Mouse (Mus musculus): ENCODE measurements around the gene Bcl7a. TPM values are rescaled to one million over a fixed set of nuclear protein-coding genes. Genes with fewer than 3 reads are reported as not detected.

Bcl7a gene
- polyA plus RNA-seq (2014; fragmentation: Nextera tagmentation; extraction: Ambion mirVana) = 12.1 and 12.8 TPM in 2 replicates

DNA sequence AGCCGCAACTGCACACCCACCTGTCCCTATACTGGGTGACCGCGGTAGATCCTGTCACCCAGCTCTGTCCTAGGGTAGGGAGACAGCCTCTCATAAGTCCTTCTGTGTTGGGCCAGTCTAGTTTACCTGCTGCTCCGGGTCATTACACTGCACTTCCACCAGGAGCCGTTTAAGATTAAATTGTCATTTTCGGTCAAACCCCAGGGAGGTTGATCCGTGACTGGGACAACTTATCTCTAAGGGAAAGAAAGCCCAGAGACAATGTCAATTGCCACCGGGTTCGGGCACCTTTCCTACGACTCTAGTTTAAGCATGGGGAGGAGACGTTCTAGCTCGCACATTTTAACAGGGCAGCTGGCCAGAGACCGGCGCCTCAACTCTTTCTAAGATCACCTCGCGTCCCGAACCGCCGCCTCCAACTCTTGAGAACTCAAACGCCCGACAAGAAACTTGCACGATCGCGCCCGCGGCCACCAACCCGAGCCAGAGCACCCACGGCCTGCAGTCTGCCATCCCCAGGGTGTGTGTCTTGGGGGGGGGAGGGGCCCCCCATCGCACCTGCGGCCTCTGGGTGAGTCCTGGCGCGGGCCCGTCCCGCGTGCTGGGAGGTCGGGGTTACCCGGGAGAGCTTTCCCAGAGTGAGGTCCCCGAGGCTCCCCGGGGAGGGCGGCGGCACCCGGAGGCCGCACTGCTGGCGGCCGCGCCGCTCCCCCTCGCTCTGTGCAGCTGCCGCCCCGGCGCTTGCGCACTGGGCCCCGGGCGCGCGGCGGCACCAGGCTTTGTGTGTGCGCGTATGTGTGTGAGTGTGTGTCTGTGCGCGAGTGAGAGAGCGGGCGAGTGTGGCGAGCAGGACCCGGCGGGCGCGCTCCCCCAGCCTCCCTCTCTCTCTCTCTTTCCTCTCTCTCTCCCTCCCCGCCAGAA lies at the start of gene Bcl7a:
Gene Bcl7a, plus strand, starts transcription at position 128 of the 921 bp plus-strand sequence.
- peak within 1 kb of the TSS; percentile 98 to 99 for H3K27ac ChIP-seq (replicated peaks in 1 of 2; ENCODE audit: control insufficient read depth in 1 of 2, insufficient read depth in 1 of 2, low read depth in 2 of 2, low read length in 2 of 2)
- peak; percentile 69 for ATAC-seq (ENCODE audit: insufficient number of reproducible peaks, insufficient read depth, low FRiP score, low read depth)
- peaks cover 18 to 24% of the 10 kb centered on the region in 2 experiments for H3K4me1 ChIP-seq (ENCODE audit: control insufficient read depth in 2 of 2, insufficient read depth in 2 of 2, low read length in 2 of 2)
- peak within 1 kb of the TSS; percentile 92 for H3K4me2 ChIP-seq (ENCODE audit: low read length)
- H3K4me3 ChIP-seq (ENCODE audit: control insufficient read depth in 1 of 2, insufficient read depth in 1 of 2, low read depth in 1 of 2, low read length in 2 of 2) = peak within 1 kb of the TSS; percentile 91 to 99
- WGBS = 1% methylated on average over 59 of the region's 69 CpGs
- no peaks in the 10 kb centered on the region for H3K27me3 ChIP-seq (ENCODE audit: control insufficient read depth, insufficient read depth, low read length)
- H3K9ac ChIP-seq (ENCODE audit: low read length) = peak within 1 kb of the TSS; percentile 96
- no peaks in the 10 kb centered on the region for H3K9me3 ChIP-seq (ENCODE audit: control insufficient read depth, low read length)
- H3K36me3 ChIP-seq (ENCODE audit: control insufficient read depth, insufficient read depth, low read length) = no peaks in the 10 kb centered on the region

- Histone ChIP-seq H3K36me3 (ENCODE audit: control insufficient read depth, insufficient read depth, low read length) (no peaks in the 10 kb centered on the region), H3K4me1 (ENCODE audit: control insufficient read depth in 2 of 2, insufficient read depth in 2 of 2, low read length in 2 of 2) (peaks cover 0 to 7% of the 10 kb centered on the region in 2 experiments; a peak in 1 of 4 replicates), H3K9me3 (ENCODE audit: control insufficient read depth, low read length) (no peaks in the 10 kb centered on the region), H3K27me3 (ENCODE audit: control insufficient read depth, insufficient read depth, low read length) (no peaks in the 10 kb centered on the region), H3K4me2 (ENCODE audit: low read length) (no peak overlapping the region), H3K9ac (ENCODE audit: low read length) (no peak overlapping the region), H3K27ac (replicated peaks in 1 of 2; ENCODE audit: control insufficient read depth in 1 of 2, insufficient read depth in 1 of 2, low read depth in 2 of 2, low read length in 2 of 2) (no peak overlapping the region), H3K4me3 (ENCODE audit: control insufficient read depth in 1 of 2, insufficient read depth in 1 of 2, low read depth in 1 of 2, low read length in 2 of 2) (no peak overlapping the region)
- WGBS = 90% methylated on average over 9 of the region's 9 CpGs
- no peak for ATAC-seq (ENCODE audit: insufficient number of reproducible peaks, insufficient read depth, low FRiP score, low read depth)
Observed at GRCm38 (mm10) chr5:123294653-123295052, 49.0 kb upstream of the Bcl7a start.

DNA sequence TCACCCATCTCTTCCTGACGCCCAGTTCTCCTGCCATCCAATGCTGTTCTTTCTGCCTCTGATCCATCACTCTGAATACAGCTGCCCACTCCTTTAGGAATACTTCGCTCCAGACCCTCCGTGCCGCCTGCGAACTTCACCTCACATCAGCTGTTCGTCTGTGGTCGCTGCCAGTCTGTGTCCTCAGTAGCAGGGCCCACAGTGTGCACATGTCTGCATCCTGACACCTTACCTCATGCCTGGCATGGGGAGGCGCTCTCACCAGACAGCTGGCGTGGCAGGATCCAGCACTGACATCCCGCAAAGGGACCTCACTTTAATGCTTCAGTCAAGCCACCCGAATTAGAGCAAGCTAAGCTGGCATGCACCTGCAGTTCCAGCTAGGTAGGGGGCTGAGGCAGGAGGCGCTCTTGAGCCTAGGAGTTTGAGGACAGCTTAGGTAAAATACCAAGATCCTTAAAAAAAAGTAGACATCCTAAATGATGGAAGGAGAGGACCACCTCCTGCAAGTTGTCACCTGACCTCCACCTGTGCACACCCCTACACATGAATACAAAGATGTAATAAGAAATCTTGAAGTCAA lies 47.3 kb upstream of the Bcl7a start:
- no peaks in the 10 kb centered on the region for H3K9me3 ChIP-seq (ENCODE audit: control insufficient read depth, low read length)
- no peak overlapping the region for H3K4me2 ChIP-seq (ENCODE audit: low read length)
- H3K27ac ChIP-seq (replicated peaks in 1 of 2; ENCODE audit: control insufficient read depth in 1 of 2, insufficient read depth in 1 of 2, low read depth in 2 of 2, low read length in 2 of 2) = no peak overlapping the region
- H3K4me3 ChIP-seq (ENCODE audit: control insufficient read depth in 1 of 2, insufficient read depth in 1 of 2, low read depth in 1 of 2, low read length in 2 of 2) = no peak overlapping the region
- no peak overlapping the region for H3K9ac ChIP-seq (ENCODE audit: low read length)
- no peaks in the 10 kb centered on the region for H3K36me3 ChIP-seq (ENCODE audit: control insufficient read depth, insufficient read depth, low read length)
- no peaks in the 10 kb centered on the region for H3K27me3 ChIP-seq (ENCODE audit: control insufficient read depth, insufficient read depth, low read length)
- no peak for ATAC-seq (ENCODE audit: insufficient number of reproducible peaks, insufficient read depth, low FRiP score, low read depth)
- H3K4me1 ChIP-seq (ENCODE audit: control insufficient read depth in 2 of 2, insufficient read depth in 2 of 2, low read length in 2 of 2) = peaks cover 11 to 13% of the 10 kb centered on the region in 2 experiments; a peak in 3 of 4 replicates
- WGBS = 65% methylated on average over 12 of the region's 12 CpGs

- H3K4me1 ChIP-seq (ENCODE audit: control insufficient read depth in 2 of 2, insufficient read depth in 2 of 2, low read length in 2 of 2) = peaks cover 19 to 20% of the 10 kb centered on the region in 2 experiments
- no peak overlapping the region for H3K4me2 ChIP-seq (ENCODE audit: low read length)
- no peaks in the 10 kb centered on the region for H3K27me3 ChIP-seq (ENCODE audit: control insufficient read depth, insufficient read depth, low read length)
- ATAC-seq (ENCODE audit: insufficient number of reproducible peaks, insufficient read depth, low FRiP score, low read depth) = no peak; the same call in 1 of the 2 replicates
- H3K36me3 ChIP-seq (ENCODE audit: control insufficient read depth, insufficient read depth, low read length) = no peaks in the 10 kb centered on the region
- no peak overlapping the region for H3K27ac ChIP-seq (replicated peaks in 1 of 2; ENCODE audit: control insufficient read depth in 1 of 2, insufficient read depth in 1 of 2, low read depth in 2 of 2, low read length in 2 of 2)
- H3K9ac ChIP-seq (ENCODE audit: low read length) = no peak overlapping the region
- no peaks in the 10 kb centered on the region for H3K9me3 ChIP-seq (ENCODE audit: control insufficient read depth, low read length)
- H3K4me3 ChIP-seq (ENCODE audit: control insufficient read depth in 1 of 2, insufficient read depth in 1 of 2, low read depth in 1 of 2, low read length in 2 of 2) = no peak overlapping the region
- WGBS = 48% methylated on average over 23 of the region's 23 CpGs
Observed at GRCm38 (mm10) chr5:123296972-123297754, 46.5 kb upstream of the Bcl7a start.

GRCm38 (mm10) chr5:123297830-123298229 lies 45.8 kb upstream of the Bcl7a start:
- H3K27ac ChIP-seq (replicated peaks in 1 of 2; ENCODE audit: control insufficient read depth in 1 of 2, insufficient read depth in 1 of 2, low read depth in 2 of 2, low read length in 2 of 2) = no peak overlapping the region
- H3K36me3 ChIP-seq (ENCODE audit: control insufficient read depth, insufficient read depth, low read length) = no peaks in the 10 kb centered on the region
- no peak for ATAC-seq (ENCODE audit: insufficient number of reproducible peaks, insufficient read depth, low FRiP score, low read depth)
- H3K9me3 ChIP-seq (ENCODE audit: control insufficient read depth, low read length) = no peaks in the 10 kb centered on the region
- peaks cover 26% of the 10 kb centered on the region in 2 experiments for H3K4me1 ChIP-seq (ENCODE audit: control insufficient read depth in 2 of 2, insufficient read depth in 2 of 2, low read length in 2 of 2)
- no peaks in the 10 kb centered on the region for H3K27me3 ChIP-seq (ENCODE audit: control insufficient read depth, insufficient read depth, low read length)
- no peak overlapping the region for H3K4me2 ChIP-seq (ENCODE audit: low read length)
- WGBS = 65% methylated on average over 7 of the region's 7 CpGs
- no peak overlapping the region for H3K9ac ChIP-seq (ENCODE audit: low read length)
- H3K4me3 ChIP-seq (ENCODE audit: control insufficient read depth in 1 of 2, insufficient read depth in 1 of 2, low read depth in 1 of 2, low read length in 2 of 2) = no peak overlapping the region

GRCm38 (mm10) chr5:123298526-123298925 lies 45.1 kb upstream of the Bcl7a start:
- no peaks in the 10 kb centered on the region for H3K9me3 ChIP-seq (ENCODE audit: control insufficient read depth, low read length)
- WGBS = 88% methylated on average over 6 of the region's 6 CpGs
- no peaks in the 10 kb centered on the region for H3K27me3 ChIP-seq (ENCODE audit: control insufficient read depth, insufficient read depth, low read length)
- H3K9ac ChIP-seq (ENCODE audit: low read length) = no peak overlapping the region
- H3K4me3 ChIP-seq (ENCODE audit: control insufficient read depth in 1 of 2, insufficient read depth in 1 of 2, low read depth in 1 of 2, low read length in 2 of 2) = no peak overlapping the region
- no peak for ATAC-seq (ENCODE audit: insufficient number of reproducible peaks, insufficient read depth, low FRiP score, low read depth)
- H3K4me1 ChIP-seq (ENCODE audit: control insufficient read depth in 2 of 2, insufficient read depth in 2 of 2, low read length in 2 of 2) = peaks cover 27 to 28% of the 10 kb centered on the region in 2 experiments
- no peak overlapping the region for H3K27ac ChIP-seq (replicated peaks in 1 of 2; ENCODE audit: control insufficient read depth in 1 of 2, insufficient read depth in 1 of 2, low read depth in 2 of 2, low read length in 2 of 2)
- H3K36me3 ChIP-seq (ENCODE audit: control insufficient read depth, insufficient read depth, low read length) = no peaks in the 10 kb centered on the region
- no peak overlapping the region for H3K4me2 ChIP-seq (ENCODE audit: low read length)

- ATAC-seq (ENCODE audit: insufficient number of reproducible peaks, insufficient read depth, low FRiP score, low read depth) = no peak
- Histone ChIP-seq H3K9ac (ENCODE audit: low read length) (no peak overlapping the region), H3K27me3 (ENCODE audit: control insufficient read depth, insufficient read depth, low read length) (no peaks in the 10 kb centered on the region), H3K4me2 (ENCODE audit: low read length) (no peak overlapping the region), H3K4me3 (ENCODE audit: control insufficient read depth in 1 of 2, insufficient read depth in 1 of 2, low read depth in 1 of 2, low read length in 2 of 2) (no peak overlapping the region), H3K4me1 (ENCODE audit: control insufficient read depth in 2 of 2, insufficient read depth in 2 of 2, low read length in 2 of 2) (peaks cover 27 to 28% of the 10 kb centered on the region in 2 experiments), H3K27ac (replicated peaks in 1 of 2; ENCODE audit: control insufficient read depth in 1 of 2, insufficient read depth in 1 of 2, low read depth in 2 of 2, low read length in 2 of 2) (no peak overlapping the region), H3K9me3 (ENCODE audit: control insufficient read depth, low read length) (no peaks in the 10 kb centered on the region), H3K36me3 (ENCODE audit: control insufficient read depth, insufficient read depth, low read length) (no peaks in the 10 kb centered on the region)
- WGBS = 68% methylated on average over 8 of the region's 8 CpGs
Observed at GRCm38 (mm10) chr5:123300496-123301034, 43.1 kb upstream of the Bcl7a start.
